Mouse (Mus musculus) hindbrain, embryonic 14.5 days (tissue): ENCODE results near the gene Csmd2. TPM values are rescaled to one million over a fixed set of nuclear protein-coding genes. Genes with fewer than 3 reads are reported as not detected.

Experiments
- ATAC-seq: fragments of 200-750 bp; cut with Nextera tagmentation; 2 replicates; pipeline ENCODE4 v1.8.0; 2017; ENCODE audit warnings: moderate number of reproducible peaks, mild to moderate bottlenecking, moderate TSS enrichment, moderate library complexity; ENCODE audit not compliant: low FRiP score
- DNase-seq: peaks from one replicate; pipeline ENCODE4 v3.0.0-alpha.2; 2015; ENCODE audit warnings: low spot score
- H3K27ac ChIP-seq: fragments of 300-500 bp; sonication (generic); 2 replicates; pipeline ENCODE4 v1.5.1; 2014; ENCODE audit warnings: mild to moderate bottlenecking, moderate library complexity
- H3K27me3 ChIP-seq: fragments of 300-500 bp; sonication (generic); 2 replicates; pipeline ENCODE4 v1.6.1; 2014; ENCODE audit warnings: mild to moderate bottlenecking, low read length, mixed read lengths; ENCODE audit not compliant: control insufficient read depth, insufficient read depth
- H3K36me3 ChIP-seq: fragments of 300-500 bp; sonication (generic); replicated peaks from 2 replicates; pipeline ENCODE4 v1.6.1; 2014; ENCODE audit not compliant: control insufficient read depth, insufficient read depth
- H3K4me1 ChIP-seq: fragments of 300-500 bp; sonication (generic); replicated peaks from 2 replicates; pipeline ENCODE4 v1.6.1; 2014; ENCODE audit warnings: antibody characterized with exemption, low read length, mixed read lengths; ENCODE audit not compliant: control insufficient read depth, insufficient read depth
- H3K4me2 ChIP-seq: fragments of 300-500 bp; sonication (generic); replicated peaks from 2 replicates; pipeline ENCODE4 v1.6.1; 2014; ENCODE audit warnings: mild to moderate bottlenecking, moderate library complexity
- H3K4me3 ChIP-seq: fragments of 300-500 bp; sonication (generic); replicated peaks from 2 replicates; pipeline ENCODE4 v1.5.1; 2014; ENCODE audit warnings: mild to moderate bottlenecking, low read length
- H3K9ac ChIP-seq: fragments of 300-500 bp; sonication (generic); 2 replicates; pipeline ENCODE4 v1.6.1; 2014
- H3K9me3 ChIP-seq: fragments of 300-500 bp; sonication (generic); 2 replicates; pipeline ENCODE4 v1.6.1; 2016; ENCODE audit warnings: low read length; ENCODE audit not compliant: control insufficient read depth
- WGBS: fragments of 180-500 bp; shearing (Covaris S2); extraction: QIAGEN DNeasy Blood & Tissue Kit; methylation state at CpG from one replicate; pipeline ENCODE4 v1.1.7; 2014; 5-methylcytosine and 5-hydroxymethylcytosine counted together
- polyA plus RNA-seq: library from polyadenylated mRNA; unstranded; fragments of >200 nt; fragmentation: Nextera tagmentation; extraction: Ambion mirVana; gene quantifications from 2 replicates; pipeline ENCODE4 v1.2.1, GENCODE M21; 2014

Csmd2 gene
- polyA plus RNA-seq, 1 experiment from 2014 or later: 8.3 TPM

DNA sequence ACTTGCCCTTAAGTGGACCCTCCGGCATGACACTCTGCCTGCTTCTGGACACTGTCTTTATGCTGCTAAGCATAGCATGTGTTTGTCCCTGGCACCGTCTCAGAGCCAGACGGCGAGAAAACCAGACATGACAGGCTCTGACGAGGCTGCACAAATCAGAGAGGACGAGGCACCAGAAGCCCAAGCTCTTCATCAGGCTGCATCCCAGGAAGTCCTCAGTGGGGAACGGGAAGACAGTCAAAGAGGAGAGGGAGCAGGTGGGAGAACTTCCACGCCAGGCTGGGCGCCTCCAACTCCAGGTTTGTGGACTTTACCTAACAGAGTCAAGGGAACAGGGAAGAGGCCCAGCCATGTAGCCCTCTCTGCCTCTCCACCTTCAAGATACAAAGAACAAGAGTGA, 183.6 kb downstream of the Csmd2 start:
- no peaks in the 10 kb centered on the region for H3K27me3 ChIP-seq
- DNase-seq: no peak
- H3K4me2 ChIP-seq: no peak overlapping the region
- 71% methylated on average over 9 of the region's 9 CpGs for WGBS
- no peaks in the 10 kb centered on the region for H3K36me3 ChIP-seq
- no peaks in the 10 kb centered on the region for H3K9me3 ChIP-seq
- H3K27ac ChIP-seq: no peak overlapping the region
- H3K4me3 ChIP-seq: no peak overlapping the region
- no peak overlapping the region for H3K9ac ChIP-seq
- H3K4me1 ChIP-seq: no peaks in the 10 kb centered on the region; the same call in 1 of the 2 replicates
- ATAC-seq: no peak

GRCm38 (mm10) chr4:128171701-128172100, 184.0 kb downstream of the Csmd2 start:
- no peak for ATAC-seq

GRCm38 (mm10) chr4:128178974-128179373, 191.3 kb downstream of the Csmd2 start:
- ATAC-seq: no peak

More at GRCm38 (mm10) chr4:128171701-128172100, 184.0 kb downstream of the Csmd2 start:
- Histone ChIP-seq H3K9ac (no peak overlapping the region), H3K36me3 (no peaks in the 10 kb centered on the region), H3K9me3 (no peaks in the 10 kb centered on the region), H3K4me3 (no peak overlapping the region), H3K4me2 (no peak overlapping the region), H3K4me1 (no peaks in the 10 kb centered on the region; the same call in 1 of the 2 replicates), H3K27ac (no peak overlapping the region), H3K27me3 (no peaks in the 10 kb centered on the region)
- no peak for DNase-seq
- WGBS: 96% methylated on average over 1 of the region's 1 CpGs

GRCm38 (mm10) chr4:128179581-128179980, 191.9 kb downstream of the Csmd2 start:
- H3K4me2 ChIP-seq: no peak overlapping the region
- H3K27me3 ChIP-seq: no peaks in the 10 kb centered on the region
- no peak for DNase-seq
- H3K9me3 ChIP-seq: no peaks in the 10 kb centered on the region
- ATAC-seq: no peak
- WGBS: 81% methylated on average over 2 of the region's 2 CpGs
- no peaks in the 10 kb centered on the region for H3K36me3 ChIP-seq
- H3K4me3 ChIP-seq: no peak overlapping the region
- H3K27ac ChIP-seq: no peak overlapping the region
- H3K9ac ChIP-seq: no peak overlapping the region
- peaks cover 13% of the 10 kb centered on the region for H3K4me1 ChIP-seq

More at GRCm38 (mm10) chr4:128178974-128179373, 191.3 kb downstream of the Csmd2 start:
- Histone ChIP-seq H3K9ac (no peak overlapping the region), H3K4me1 (peaks cover 10% of the 10 kb centered on the region), H3K9me3 (no peaks in the 10 kb centered on the region), H3K27ac (no peak overlapping the region), H3K4me2 (no peak overlapping the region), H3K4me3 (no peak overlapping the region), H3K27me3 (no peaks in the 10 kb centered on the region), H3K36me3 (no peaks in the 10 kb centered on the region)
- WGBS: 48% methylated on average over 8 of the region's 8 CpGs
- DNase-seq: peak; percentile 51

GRCm38 (mm10) chr4:128184747-128185146, 197.1 kb downstream of the Csmd2 start:
- Histone ChIP-seq H3K4me3 (no peak overlapping the region), H3K27ac (no peak overlapping the region), H3K4me1 (peaks cover 8% of the 10 kb centered on the region; the same call in 1 of the 2 replicates), H3K36me3 (no peaks in the 10 kb centered on the region), H3K4me2 (no peak overlapping the region), H3K27me3 (no peaks in the 10 kb centered on the region), H3K9me3 (no peaks in the 10 kb centered on the region), H3K9ac (no peak overlapping the region)
- ATAC-seq (no peak), DNase-seq (no peak)
- WGBS: 88% methylated on average over 1 of the region's 1 CpGs

DNA sequence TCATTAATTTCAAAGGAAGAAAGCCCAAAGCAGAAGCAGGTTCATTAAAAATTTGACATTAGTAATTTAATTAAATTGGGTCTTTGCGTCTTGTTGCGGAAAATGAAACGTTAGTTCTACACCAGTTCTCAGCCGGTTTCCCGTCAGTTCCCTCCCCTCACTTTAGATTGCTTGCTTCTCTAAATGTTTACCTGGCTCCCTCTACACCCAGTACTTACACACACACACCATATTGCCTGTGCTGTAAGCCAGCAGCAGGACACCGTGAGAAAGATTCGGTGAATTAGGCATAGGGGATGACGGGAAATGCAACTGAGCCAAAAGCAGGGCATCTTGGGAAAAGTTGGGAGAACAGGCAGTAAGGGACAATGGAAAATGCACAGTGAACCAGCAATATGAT, 206.8 kb downstream of the Csmd2 start:
- DNase-seq (no peak), ATAC-seq (no peak)
- Histone ChIP-seq H3K27ac (no peak overlapping the region), H3K4me1 (no peaks in the 10 kb centered on the region), H3K36me3 (peaks cover 4% of the 10 kb centered on the region), H3K9me3 (no peaks in the 10 kb centered on the region), H3K27me3 (no peaks in the 10 kb centered on the region), H3K4me2 (no peak overlapping the region), H3K4me3 (no peak overlapping the region), H3K9ac (no peak overlapping the region)
- 72% methylated on average over 8 of the region's 8 CpGs for WGBS

DNA sequence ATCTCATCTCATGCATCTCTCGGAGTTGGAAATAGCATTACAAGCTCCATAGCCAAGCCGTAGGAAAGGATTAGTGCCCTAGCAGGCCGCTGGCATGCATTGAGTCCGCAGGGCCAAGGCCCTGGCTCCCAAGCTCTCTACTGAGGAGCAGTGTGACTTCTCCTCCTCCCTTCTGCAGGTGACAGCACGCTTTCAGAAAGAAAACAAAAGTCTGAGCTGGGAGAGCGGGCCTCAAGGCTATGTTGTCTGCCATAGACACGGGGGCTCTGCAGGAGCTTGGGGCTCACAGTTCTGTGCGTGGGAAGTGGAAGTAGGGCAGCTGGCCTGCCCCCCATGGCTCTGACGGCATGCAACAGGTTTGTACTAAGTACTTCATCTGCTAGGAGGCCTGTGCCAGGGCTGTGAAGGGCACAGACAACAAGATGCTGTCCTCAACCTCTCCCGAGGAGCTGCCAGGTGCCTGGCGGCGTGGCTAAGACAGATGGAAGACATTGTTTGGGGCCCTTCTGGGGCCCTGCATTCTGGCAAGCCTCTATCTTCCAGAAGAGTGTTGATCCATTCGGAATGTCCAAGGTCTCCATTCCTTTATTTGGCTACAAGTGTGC, 230.4 kb downstream of the Csmd2 start:
- Histone ChIP-seq H3K27me3 (no peaks in the 10 kb centered on the region), H3K9ac (no peak overlapping the region), H3K27ac (no peak overlapping the region), H3K4me3 (no peak overlapping the region), H3K9me3 (0 out of 2 replicates have a peak, but pooled peaks cover 6% of the 10 kb centered on the region), H3K4me2 (no peak overlapping the region), H3K36me3 (no peaks in the 10 kb centered on the region), H3K4me1 (no peaks in the 10 kb centered on the region)
- no peak for DNase-seq
- ATAC-seq: no peak
- WGBS: 72% methylated on average over 13 of the region's 13 CpGs

GRCm38 (mm10) chr4:128224453-128224852, 236.8 kb downstream of the Csmd2 start:
- Histone ChIP-seq H3K36me3 (no peaks in the 10 kb centered on the region), H3K27me3 (no peaks in the 10 kb centered on the region), H3K4me2 (no peak overlapping the region), H3K9me3 (no peaks in the 10 kb centered on the region), H3K4me3 (no peak overlapping the region), H3K4me1 (peaks cover 22% of the 10 kb centered on the region), H3K9ac (no peak overlapping the region), H3K27ac (no peak overlapping the region)
- DNase-seq (no peak), ATAC-seq (no peak)
- 39% methylated on average over 6 of the region's 6 CpGs for WGBS

DNA sequence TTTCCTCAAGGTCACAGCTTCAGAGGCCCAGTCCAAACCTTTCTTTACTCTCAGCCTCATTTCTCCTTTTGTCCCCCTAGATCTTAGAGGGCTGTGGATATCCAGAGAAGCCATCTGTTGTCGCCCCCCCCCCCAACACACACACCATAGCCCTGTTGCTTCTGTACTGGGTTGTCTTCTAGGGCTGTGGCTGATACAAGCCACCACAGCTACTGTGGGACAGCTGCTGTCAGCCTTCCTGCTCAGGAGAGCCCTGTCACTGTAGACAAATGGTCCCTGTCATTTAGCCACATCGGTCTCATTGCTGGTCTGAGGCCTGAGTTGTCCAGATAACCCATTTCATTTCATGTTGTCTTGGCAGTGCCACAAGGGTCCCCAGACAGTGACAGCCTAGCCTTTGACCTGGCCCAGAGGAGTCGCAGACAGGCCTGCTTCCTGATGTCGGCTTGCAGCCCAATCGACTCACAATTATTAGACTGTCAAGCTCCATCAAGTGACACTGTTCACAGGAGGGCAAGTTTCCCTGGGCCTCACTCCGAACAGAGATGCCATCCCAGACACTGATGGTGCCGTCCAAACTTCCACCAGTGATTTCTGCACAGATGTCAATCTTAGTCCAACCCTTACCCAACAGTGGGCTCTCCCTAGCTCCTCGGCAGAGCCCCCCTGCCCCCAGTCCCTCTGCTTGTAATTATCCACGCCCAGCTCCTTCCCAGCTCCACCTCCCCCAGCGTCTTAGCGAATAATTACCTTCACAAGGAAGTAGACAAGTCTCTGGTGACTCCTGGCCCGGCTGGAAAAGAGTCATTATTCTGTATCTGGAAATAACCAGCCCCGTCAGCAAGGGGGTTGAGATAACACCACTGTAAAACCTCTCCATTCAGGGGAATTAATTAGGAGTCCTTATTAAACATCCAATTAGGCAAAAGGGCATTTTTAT, 240.0 kb downstream of the Csmd2 start:
- H3K4me3 ChIP-seq: no peak overlapping the region

More for the DNA sequence above, 240.0 kb downstream of the Csmd2 start:
- Histone ChIP-seq H3K4me2 (no peak overlapping the region), H3K36me3 (no peaks in the 10 kb centered on the region), H3K4me1 (peaks cover 22% of the 10 kb centered on the region), H3K9ac (no peak overlapping the region), H3K9me3 (no peaks in the 10 kb centered on the region), H3K27me3 (no peaks in the 10 kb centered on the region), H3K27ac (peak overlapping the region; percentile 46; the same call in 1 of the 2 replicates)
- ATAC-seq (peak; percentile 54; the same call in 1 of the 2 replicates), DNase-seq (peak; percentile 29)
- 25% methylated on average over 13 of the region's 13 CpGs for WGBS
